Mouse (Mus musculus) CH12.LX (cell line): ENCODE measurements around the gene Sox12.

Experiments
- CHD2 ChIP-seq: IDR thresholded peaks from 2 replicates; pipeline ENCODE4 v1.6.1; 2011; ENCODE audit warnings: low read length, improper control_type of control experiment
- CTCF ChIP-seq, 2 experiments: IDR thresholded peaks in 1 of 2; conservative IDR thresholded peaks in 1 of 2; 2 replicates each; pipeline ENCODE4 v1.5.1; 2011 to 2012; ENCODE audit warnings: low read depth in 2 of 2, low read length in 2 of 2, improper control_type of control experiment in 1 of 2, inconsistent platforms in 1 of 2, mild to moderate bottlenecking in 1 of 2, moderate library complexity in 1 of 2
- E2F4 ChIP-seq: IDR thresholded peaks from 2 replicates; pipeline ENCODE4 v1.6.1; 2011; ENCODE audit warnings: low read depth, low read length, improper control_type of control experiment; ENCODE audit not compliant: insufficient replicate concordance
- EP300 ChIP-seq: IDR thresholded peaks from 2 replicates; pipeline ENCODE4 v1.6.1; 2011; ENCODE audit warnings: low read length, improper control_type of control experiment
- MAFK ChIP-seq: IDR thresholded peaks from 2 replicates; pipeline ENCODE4 v1.6.1; 2011; ENCODE audit warnings: low read length, improper control_type of control experiment; ENCODE audit not compliant: insufficient replicate concordance
- MAX ChIP-seq: IDR thresholded peaks from 2 replicates; pipeline ENCODE4 v1.6.1; 2011; ENCODE audit warnings: low read length, improper control_type of control experiment
- MYC ChIP-seq: IDR thresholded peaks from 2 replicates; pipeline ENCODE4 v1.6.1; 2011; ENCODE audit warnings: low read depth, mild to moderate bottlenecking, improper control_type of control experiment, low read length
- POLR2A ChIP-seq: IDR thresholded peaks from 2 replicates; pipeline ENCODE4 v1.6.1; 2011; ENCODE audit warnings: low read depth, mild to moderate bottlenecking, improper control_type of control experiment, low read length
- RCOR1 ChIP-seq: conservative IDR thresholded peaks from 2 replicates; pipeline ENCODE4 v1.6.1; 2012; ENCODE audit warnings: low read depth, mild to moderate bottlenecking, inconsistent platforms, low read length, improper control_type of control experiment
- SMC3 ChIP-seq: IDR thresholded peaks from 2 replicates; pipeline ENCODE4 v1.6.1; 2011; ENCODE audit warnings: low read depth, low read length, improper control_type of control experiment
- USF1 ChIP-seq: IDR thresholded peaks from 2 replicates; pipeline ENCODE4 v1.6.1; 2014; ENCODE audit warnings: low read depth, mild to moderate bottlenecking, inconsistent platforms, low read length, improper control_type of control experiment
- USF2 ChIP-seq: conservative IDR thresholded peaks from 2 replicates; pipeline ENCODE4 v1.6.1; 2011; ENCODE audit warnings: low read depth, low read length, improper control_type of control experiment
- ZC3H11A ChIP-seq: IDR thresholded peaks from 2 replicates; pipeline ENCODE4 v1.6.1; 2012; ENCODE audit warnings: low read depth, mild to moderate bottlenecking, inconsistent platforms, low read length, improper control_type of control experiment
- ZNF384 ChIP-seq: IDR thresholded peaks from 2 replicates; pipeline ENCODE4 v1.6.1; 2012; ENCODE audit warnings: low read depth, low read length, improper control_type of control experiment, inconsistent platforms

DNA sequence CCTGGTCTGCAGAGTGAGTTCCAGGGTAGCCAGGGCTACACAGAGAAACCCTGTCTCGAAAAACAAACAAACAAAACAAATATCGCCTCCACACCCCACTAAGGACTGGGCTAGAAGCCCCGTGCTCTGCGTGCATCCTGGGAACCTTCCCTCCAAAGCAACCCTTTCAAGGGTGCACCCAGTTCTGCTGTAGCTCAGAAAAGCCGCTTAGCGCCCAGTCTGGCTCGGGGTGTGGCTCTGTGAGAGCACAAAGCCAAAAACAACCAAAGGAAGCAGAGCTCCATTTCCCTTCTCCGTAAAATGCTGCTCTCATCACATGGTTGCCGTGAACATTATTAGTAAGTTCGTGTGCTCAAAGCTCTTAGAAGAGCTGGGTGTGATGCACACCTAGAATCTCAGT, 53.5 kb downstream of the Sox12 start:
- no peak for TF ChIP-seq EP300
- TF ChIP-seq CTCF (conservative IDR thresholded peaks at IDR 0.05 in 1 of 2, IDR thresholded peaks at IDR 0.05 in 1 of 2; ENCODE audit: low read depth in 2 of 2, low read length in 2 of 2), result no peak
- no peak for TF ChIP-seq POLR2A
- no peak for TF ChIP-seq ZC3H11A
- no peak for TF ChIP-seq CHD2
- TF ChIP-seq USF2, result no peak
- TF ChIP-seq SMC3, result no peak
- TF ChIP-seq MAFK, result no peak
- TF ChIP-seq MYC, result no peak
- TF ChIP-seq ZNF384, result no peak
- TF ChIP-seq RCOR1, result 0 out of 2 replicates have a peak, but pooled peaks have one; percentile 27
- TF ChIP-seq USF1, result no peak
- TF ChIP-seq MAX, result no peak
- no peak for TF ChIP-seq E2F4
